Mouse (Mus musculus) effector memory CD4-positive, alpha-beta T cell, adult 5 months (primary cell): ENCODE measurements around the gene Tprgl. TPM values are rescaled to one million over a fixed set of nuclear protein-coding genes. Genes with fewer than 3 reads are reported as not detected.

Source experiments
- polyA plus RNA-seq: library from polyadenylated mRNA; unstranded; fragments of 100-300 nt; shearing (Covaris generic); gene quantifications from one replicate; pipeline ENCODE4 v1.2.1, GENCODE M21; 2017

The Tprgl gene
- polyA plus RNA-seq: 356 TPM

DNA sequence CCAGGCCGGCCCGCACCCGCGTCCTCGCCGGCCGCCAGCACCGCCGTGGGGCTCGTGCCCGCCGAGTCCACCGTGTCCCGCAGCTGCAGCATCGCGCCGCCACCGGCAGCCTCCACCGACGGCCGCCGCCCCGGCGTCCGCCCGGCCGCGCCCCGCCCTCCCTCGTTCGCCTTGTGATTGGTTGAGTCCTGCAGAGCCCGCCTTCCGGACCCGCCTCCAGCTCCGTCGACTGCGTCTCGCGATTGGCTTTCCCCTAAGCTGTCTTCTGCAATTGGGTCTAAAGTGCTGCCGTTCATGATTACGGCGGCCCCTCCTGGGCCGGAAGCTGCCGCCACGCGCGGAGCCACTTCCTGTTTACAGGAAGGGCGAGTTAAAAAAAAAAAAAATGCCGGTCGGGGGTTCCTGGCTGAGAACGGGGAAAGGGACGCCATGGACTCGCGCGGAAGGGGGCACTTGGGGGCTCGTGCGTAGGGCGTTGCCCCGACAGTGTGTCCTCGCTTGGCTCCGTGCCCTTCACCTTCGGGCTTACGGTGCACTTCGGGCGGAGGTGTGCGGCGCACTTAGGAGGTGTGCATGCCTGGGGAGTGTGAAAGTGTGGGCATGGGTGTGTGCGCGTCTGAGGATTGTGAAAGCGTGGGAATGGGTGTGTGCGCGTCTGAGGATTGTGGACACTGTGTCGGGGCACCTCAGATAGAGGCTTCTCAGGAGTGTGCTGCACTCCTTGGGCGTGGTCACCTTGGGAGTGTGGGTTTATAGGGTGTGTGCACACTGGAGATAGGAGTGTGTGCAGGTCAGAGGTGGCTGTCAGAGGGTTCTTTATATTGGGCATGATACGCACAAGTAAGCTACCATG is at the start of gene Tprgl:
Gene Tprgl, minus strand, starts transcription at position 129 of the 853 bp plus-strand sequence.

DNA sequence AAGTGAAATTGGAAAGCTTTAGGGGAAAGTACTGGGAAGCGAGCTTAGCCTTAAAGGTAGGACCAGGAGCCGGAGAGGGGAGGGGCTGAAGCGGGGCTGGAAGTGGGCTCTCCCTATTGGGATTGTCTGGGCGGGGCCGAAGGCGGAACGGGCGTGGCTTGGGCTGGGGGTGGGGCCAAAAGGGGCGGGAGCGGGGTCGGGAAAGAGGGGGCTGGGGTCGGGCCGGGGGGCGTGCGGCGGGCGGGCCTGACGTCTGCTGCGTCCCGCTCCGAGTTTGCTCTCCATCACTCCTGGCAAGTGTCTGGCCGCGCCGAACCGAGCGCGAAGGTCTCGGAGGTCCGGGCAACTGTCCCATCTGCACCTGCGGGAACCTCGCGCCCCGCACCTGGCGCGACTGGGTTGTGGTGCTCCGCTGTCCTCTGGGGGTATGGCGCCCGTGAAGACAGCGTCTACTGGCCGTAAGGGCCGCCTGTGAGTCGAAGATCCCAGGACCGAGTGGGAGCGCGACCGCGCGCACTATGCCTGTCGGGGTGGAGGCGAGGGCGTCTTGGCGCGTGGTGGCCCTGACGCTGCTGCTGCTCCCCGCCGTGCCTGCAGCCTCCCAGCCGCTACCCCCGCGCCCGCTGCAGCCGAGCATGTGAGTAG is 10.2 kb upstream of the Tprgl start, which contains the start of gene Megf6:
Gene Megf6, plus strand, starts transcription at position 225 of the 645 bp plus-strand sequence.

DNA sequence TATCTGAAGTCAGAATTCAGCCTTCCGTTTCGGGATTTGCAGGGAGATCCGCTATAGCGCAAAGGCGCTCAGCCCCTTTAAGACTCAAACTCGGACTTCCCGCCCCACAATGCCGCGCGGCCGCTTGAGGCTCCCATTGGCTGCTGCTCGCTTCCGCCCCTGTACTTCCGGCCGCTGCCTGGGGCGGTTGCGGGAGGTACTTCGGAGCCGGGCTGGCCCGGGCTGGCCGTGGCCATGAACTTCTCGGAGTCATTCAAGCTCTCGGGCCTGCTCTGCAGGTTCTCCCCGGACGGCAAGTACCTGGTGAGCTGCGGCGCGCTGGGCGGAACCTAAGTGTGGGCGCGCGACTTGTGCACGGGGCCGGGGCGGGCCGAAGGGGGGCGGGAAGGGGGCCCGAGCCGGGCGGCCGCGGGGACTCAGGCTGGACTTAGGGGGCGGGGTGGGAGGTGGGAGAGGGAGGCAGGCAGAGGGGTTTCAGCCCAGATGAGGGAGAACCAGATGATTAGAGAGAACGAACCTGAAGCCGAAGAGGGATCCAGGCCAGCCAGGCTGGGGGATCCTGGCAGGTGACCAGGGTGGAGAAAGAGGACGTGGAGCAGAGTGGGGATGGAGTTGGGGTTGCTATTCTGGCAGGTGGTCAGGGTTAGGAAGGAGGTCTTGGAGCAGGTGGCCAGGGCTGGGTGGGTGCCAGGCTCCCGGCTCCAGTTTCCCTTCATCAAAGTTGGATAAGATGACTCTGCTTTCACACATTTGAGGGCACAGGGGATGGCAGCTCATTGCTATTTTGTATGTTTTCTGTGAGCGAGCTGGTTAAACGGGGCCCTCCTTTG is 18.0 kb downstream of the Tprgl start, which contains the start of gene Wrap73:
Gene Wrap73, plus strand, starts transcription at position 162 of the 830 bp plus-strand sequence.

DNA sequence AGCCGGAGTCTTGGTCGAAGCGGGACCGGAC is 20.5 kb downstream of the Tprgl start, which contains the start of gene Trp73:
Gene Trp73, minus strand, starts transcription at position 27 of the 31 bp plus-strand sequence.

Other genes with a start within 250 kb of the Tprgl start
- gene A430005L14Rik, start 203.4 kb downstream of the Tprgl start, polyA plus RNA-seq: 34.3 TPM
- 20.4 TPM for gene Dffb, start 185.5 kb downstream of the Tprgl start, polyA plus RNA-seq
- gene Cep104, start 185.5 kb downstream of the Tprgl start, polyA plus RNA-seq: 11.8 TPM
- 38.4 TPM for gene Lrrc47, start 148.9 kb downstream of the Tprgl start, polyA plus RNA-seq
- 0.56 TPM for gene Smim1, start 134.4 kb downstream of the Tprgl start, polyA plus RNA-seq
- gene Ccdc27, start 118.0 kb downstream of the Tprgl start, polyA plus RNA-seq: not detected
- gene Trp73, start 20.5 kb downstream of the Tprgl start, polyA plus RNA-seq: not detected
- gene Wrap73, start 18.3 kb downstream of the Tprgl start, polyA plus RNA-seq: 22.2 TPM
- not detected for gene Megf6, start 10.1 kb upstream of the Tprgl start, polyA plus RNA-seq
- not detected for gene Arhgef16, start 141.0 kb upstream of the Tprgl start, polyA plus RNA-seq
- gene B230104I21Rik, start 175.5 kb upstream of the Tprgl start, polyA plus RNA-seq: not detected